Mouse (Mus musculus): ENCODE data around the gene Fam3a. TPM values are rescaled to one million over a fixed set of nuclear protein-coding genes. Genes with fewer than 3 reads are reported as not detected.

Fam3a gene
- total and polyA plus RNA-seq, 3 experiments = 7.2 to 22.3 (median 12.5) TPM

DNA sequence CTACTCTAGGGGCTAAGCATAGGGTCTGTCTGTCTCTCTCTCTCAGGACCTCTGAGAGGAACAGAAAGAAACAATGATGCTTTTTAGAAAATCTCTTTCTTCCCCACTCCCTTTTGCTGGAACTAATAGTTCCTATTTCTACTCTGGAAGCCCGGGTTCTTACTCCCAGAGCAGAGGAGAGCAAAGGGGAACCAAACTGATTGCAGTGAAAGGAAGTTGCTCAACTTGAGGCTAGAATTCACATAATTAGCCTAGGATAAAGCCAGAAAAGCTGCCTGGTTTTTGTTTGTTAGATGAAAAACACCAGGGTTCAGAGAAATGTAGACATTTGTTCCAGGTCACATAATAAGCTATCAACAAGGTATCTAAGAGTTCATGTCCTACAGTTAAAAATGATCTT, 33.2 kb upstream of the Fam3a start:
- DNase-seq (ENCODE audit: low spot score) (no peak), ATAC-seq (ENCODE audit: extremely low read depth, insufficient number of reproducible peaks, low FRiP score, poor library complexity, severe bottlenecking) (no peak)
- peaks cover 48% of the 10 kb centered on the region for H3K4me1 ChIP-seq (ENCODE audit: insufficient read depth, low read depth, low read length)
- H3K36me3 ChIP-seq (replicated peaks) = peaks cover 46% of the 10 kb centered on the region
- no peaks in the 10 kb centered on the region for H3K27me3 ChIP-seq (ENCODE audit: insufficient read depth, low read length)
- H3K9me3 ChIP-seq (replicated peaks) = no peaks in the 10 kb centered on the region
- H3K4me3 ChIP-seq (ENCODE audit: low read depth, low read length) = no peak overlapping the region
- TF ChIP-seq POLR2AphosphoS5 (IDR thresholded peaks at IDR 0.05; ENCODE audit: insufficient replicate concordance, low read depth, low read length) (no peak), GATA1 (IDR thresholded peaks at IDR 0.05; ENCODE audit: borderline replicate concordance, low read length) (no peak), GATA2 (IDR thresholded peaks at IDR 0.05; ENCODE audit: borderline replicate concordance, low read depth, low read length) (no peak), CTCF (IDR thresholded peaks at IDR 0.05; ENCODE audit: low read depth, low read length) (no peak), TAL1 (conservative IDR thresholded peaks at IDR 0.05; ENCODE audit: low read depth, low read length) (no peak)

DNA sequence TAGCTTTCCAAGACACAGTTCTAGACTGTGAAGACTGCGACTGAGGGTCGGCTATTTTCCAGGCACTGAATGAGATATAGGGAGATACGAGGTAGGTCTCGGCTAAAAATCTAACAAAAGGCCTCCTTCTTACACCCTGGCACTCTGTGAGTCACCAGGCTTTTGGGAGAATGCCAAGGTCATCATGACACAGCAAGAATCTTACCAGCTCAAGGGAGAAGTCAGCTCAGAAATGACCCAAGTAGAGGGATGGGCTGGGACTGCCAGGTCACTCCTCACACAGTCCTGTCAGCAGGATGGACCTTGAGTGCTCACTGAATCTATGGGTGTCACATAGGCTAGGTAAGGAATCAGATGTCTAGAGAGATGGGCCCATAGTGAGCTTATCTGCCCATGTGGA, 32.1 kb upstream of the Fam3a start:
- DNase-seq (ENCODE audit: low spot score) (no peak), ATAC-seq (ENCODE audit: extremely low read depth, insufficient number of reproducible peaks, low FRiP score, poor library complexity, severe bottlenecking) (peak; percentile 25)
- Histone ChIP-seq H3K27me3 (ENCODE audit: insufficient read depth, low read length) (no peaks in the 10 kb centered on the region), H3K9me3 (replicated peaks) (no peaks in the 10 kb centered on the region), H3K36me3 (replicated peaks) (peaks cover 42% of the 10 kb centered on the region), H3K4me1 (ENCODE audit: insufficient read depth, low read depth, low read length) (peaks cover 42% of the 10 kb centered on the region), H3K4me3 (ENCODE audit: low read depth, low read length) (no peak overlapping the region; the same call in 1 of the 2 replicates)
- no peak for TF ChIP-seq TAL1 (conservative IDR thresholded peaks at IDR 0.05; ENCODE audit: low read depth, low read length)
- TF ChIP-seq GATA2 (IDR thresholded peaks at IDR 0.05; ENCODE audit: borderline replicate concordance, low read depth, low read length) = no peak
- TF ChIP-seq GATA1 (IDR thresholded peaks at IDR 0.05; ENCODE audit: borderline replicate concordance, low read length) = no peak
- TF ChIP-seq POLR2AphosphoS5 (IDR thresholded peaks at IDR 0.05; ENCODE audit: insufficient replicate concordance, low read depth, low read length) = no peak
- no peak for TF ChIP-seq CTCF (IDR thresholded peaks at IDR 0.05; ENCODE audit: low read depth, low read length)

DNA sequence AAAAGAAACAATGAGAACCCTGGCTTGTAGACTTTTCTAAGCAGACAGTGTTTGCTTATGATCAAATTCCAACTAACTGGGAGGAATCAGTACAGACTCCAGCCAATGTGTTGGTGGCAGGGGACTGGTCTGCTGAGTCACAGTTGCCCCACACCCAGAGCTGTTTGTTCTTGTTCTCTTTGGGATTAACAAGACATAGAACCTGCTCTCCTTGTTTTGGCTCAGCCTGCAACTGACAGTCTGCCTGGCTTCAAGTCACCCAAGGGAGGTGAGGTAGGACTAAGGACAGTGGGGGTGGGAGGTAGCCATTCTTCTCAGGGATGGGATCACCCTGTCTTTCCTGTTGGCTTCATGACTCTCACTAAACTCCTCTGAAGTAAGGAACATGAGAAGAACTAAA, 31.4 kb upstream of the Fam3a start:
- H3K36me3 ChIP-seq (replicated peaks) = peaks cover 42% of the 10 kb centered on the region
- no peak for DNase-seq (ENCODE audit: low spot score)
- no peak for ATAC-seq (ENCODE audit: extremely low read depth, insufficient number of reproducible peaks, low FRiP score, poor library complexity, severe bottlenecking)
- H3K27me3 ChIP-seq (ENCODE audit: insufficient read depth, low read length) = no peaks in the 10 kb centered on the region
- no peaks in the 10 kb centered on the region for H3K9me3 ChIP-seq (replicated peaks)
- H3K4me1 ChIP-seq (ENCODE audit: insufficient read depth, low read depth, low read length) = peaks cover 42% of the 10 kb centered on the region
- TF ChIP-seq CTCF (IDR thresholded peaks at IDR 0.05; ENCODE audit: low read depth, low read length) (no peak), GATA2 (IDR thresholded peaks at IDR 0.05; ENCODE audit: borderline replicate concordance, low read depth, low read length) (no peak), GATA1 (IDR thresholded peaks at IDR 0.05; ENCODE audit: borderline replicate concordance, low read length) (no peak), TAL1 (conservative IDR thresholded peaks at IDR 0.05; ENCODE audit: low read depth, low read length) (no peak), POLR2AphosphoS5 (IDR thresholded peaks at IDR 0.05; ENCODE audit: insufficient replicate concordance, low read depth, low read length) (no peak)
- no peak overlapping the region for H3K4me3 ChIP-seq (ENCODE audit: low read depth, low read length)

DNA sequence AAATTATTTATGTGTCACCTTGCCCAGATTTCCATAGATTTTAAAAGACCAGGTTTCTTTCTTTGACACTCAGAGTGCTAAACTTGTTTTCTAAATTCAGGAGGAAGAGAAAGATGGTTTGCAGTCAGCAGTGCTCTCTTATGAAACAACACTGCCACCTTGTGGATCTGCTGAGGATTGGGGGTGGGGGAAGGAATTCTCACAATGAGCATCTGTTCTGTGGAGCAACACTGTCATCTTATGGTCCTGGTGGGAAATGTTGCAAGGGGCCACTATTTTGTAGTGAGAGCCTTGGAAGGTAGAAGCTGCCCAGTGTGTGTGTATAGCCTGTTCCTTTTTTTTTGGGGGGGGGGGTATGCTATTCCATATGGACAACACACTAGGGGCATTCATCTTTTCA, 20.3 kb upstream of the Fam3a start:
- TF ChIP-seq GATA2 (IDR thresholded peaks at IDR 0.05; ENCODE audit: borderline replicate concordance, low read depth, low read length) = no peak
- TF ChIP-seq GATA1 (IDR thresholded peaks at IDR 0.05; ENCODE audit: borderline replicate concordance, low read length) = no peak
- peak; percentile 70 for TF ChIP-seq CTCF (IDR thresholded peaks at IDR 0.05; ENCODE audit: low read depth, low read length)
- no peak for TF ChIP-seq POLR2AphosphoS5 (IDR thresholded peaks at IDR 0.05; ENCODE audit: insufficient replicate concordance, low read depth, low read length)
- no peak for TF ChIP-seq TAL1 (conservative IDR thresholded peaks at IDR 0.05; ENCODE audit: low read depth, low read length)
- Histone ChIP-seq H3K4me1 (ENCODE audit: insufficient read depth, low read depth, low read length) (no peaks in the 10 kb centered on the region), H3K9me3 (replicated peaks) (no peaks in the 10 kb centered on the region), H3K27me3 (ENCODE audit: insufficient read depth, low read length) (no peaks in the 10 kb centered on the region), H3K36me3 (replicated peaks) (peaks cover 74% of the 10 kb centered on the region), H3K4me3 (ENCODE audit: low read depth, low read length) (no peak overlapping the region)
- DNase-seq (ENCODE audit: low spot score) (no peak), ATAC-seq (ENCODE audit: extremely low read depth, insufficient number of reproducible peaks, low FRiP score, poor library complexity, severe bottlenecking) (no peak; the same call in 1 of the 2 replicates)

DNA sequence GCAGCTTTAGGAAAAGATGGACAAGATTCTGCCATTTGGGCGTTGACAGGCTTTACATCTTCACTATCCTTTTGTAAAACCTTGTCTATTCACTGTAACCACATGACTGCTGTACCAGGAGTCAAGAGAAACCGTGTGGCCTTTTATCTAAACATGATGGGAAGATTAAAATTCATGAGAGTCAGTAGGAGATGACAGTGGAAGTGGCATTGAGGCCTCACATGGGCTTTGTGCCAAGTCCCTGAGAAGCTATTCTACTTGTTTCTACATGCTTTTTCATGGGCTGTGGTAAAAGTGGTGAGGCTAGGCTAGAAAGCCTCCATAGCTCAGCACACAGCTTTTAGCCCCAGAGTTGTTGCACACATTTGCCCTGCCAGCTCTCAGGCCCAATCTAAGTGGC, 15.3 kb upstream of the Fam3a start:
- H3K4me1 ChIP-seq (ENCODE audit: insufficient read depth, low read depth, low read length) = no peaks in the 10 kb centered on the region
- no peak for ATAC-seq (ENCODE audit: extremely low read depth, insufficient number of reproducible peaks, low FRiP score, poor library complexity, severe bottlenecking)
- no peak for TF ChIP-seq TAL1 (conservative IDR thresholded peaks at IDR 0.05; ENCODE audit: low read depth, low read length)
- TF ChIP-seq GATA1 (IDR thresholded peaks at IDR 0.05; ENCODE audit: borderline replicate concordance, low read length) = no peak
- TF ChIP-seq GATA2 (IDR thresholded peaks at IDR 0.05; ENCODE audit: borderline replicate concordance, low read depth, low read length) = no peak
- TF ChIP-seq CTCF (IDR thresholded peaks at IDR 0.05; ENCODE audit: low read depth, low read length) = no peak
- TF ChIP-seq POLR2AphosphoS5 (IDR thresholded peaks at IDR 0.05; ENCODE audit: insufficient replicate concordance, low read depth, low read length) = no peak
- DNase-seq (ENCODE audit: low spot score) = no peak
- peaks cover 53% of the 10 kb centered on the region for H3K36me3 ChIP-seq (replicated peaks)
- no peaks in the 10 kb centered on the region for H3K27me3 ChIP-seq (ENCODE audit: insufficient read depth, low read length)
- H3K9me3 ChIP-seq (replicated peaks) = no peaks in the 10 kb centered on the region
- H3K4me3 ChIP-seq (ENCODE audit: low read depth, low read length) = no peak overlapping the region

DNA sequence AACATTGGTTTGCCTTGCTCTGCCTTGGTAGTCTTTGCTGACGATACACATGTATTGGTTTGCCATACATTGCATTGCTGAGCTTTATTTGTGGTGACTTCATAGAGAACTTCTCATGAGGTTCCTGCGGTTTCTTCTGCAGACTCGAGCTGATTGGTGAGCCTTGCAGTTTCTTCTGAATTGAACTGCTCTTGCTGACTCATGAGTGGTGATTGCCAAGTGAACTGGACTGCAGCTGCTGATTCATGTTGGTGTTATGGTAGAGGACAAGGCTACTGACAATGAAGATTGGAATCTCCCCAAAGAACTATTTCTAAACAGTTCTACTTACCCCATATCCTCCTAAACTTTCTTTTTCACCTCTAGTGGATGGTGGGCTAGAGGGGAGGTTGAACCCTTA, 7.1 kb upstream of the Fam3a start:
- no peaks in the 10 kb centered on the region for H3K27me3 ChIP-seq (ENCODE audit: insufficient read depth, low read length)
- DNase-seq (ENCODE audit: low spot score) = no peak
- TF ChIP-seq POLR2AphosphoS5 (IDR thresholded peaks at IDR 0.05; ENCODE audit: insufficient replicate concordance, low read depth, low read length) = no peak
- TF ChIP-seq TAL1 (conservative IDR thresholded peaks at IDR 0.05; ENCODE audit: low read depth, low read length) = no peak
- TF ChIP-seq GATA2 (IDR thresholded peaks at IDR 0.05; ENCODE audit: borderline replicate concordance, low read depth, low read length) = no peak
- TF ChIP-seq GATA1 (IDR thresholded peaks at IDR 0.05; ENCODE audit: borderline replicate concordance, low read length) = no peak
- TF ChIP-seq CTCF (IDR thresholded peaks at IDR 0.05; ENCODE audit: low read depth, low read length) = no peak
- no peak overlapping the region for H3K4me3 ChIP-seq (ENCODE audit: low read depth, low read length)
- H3K4me1 ChIP-seq (ENCODE audit: insufficient read depth, low read depth, low read length) = no peaks in the 10 kb centered on the region
- H3K9me3 ChIP-seq (replicated peaks) = no peaks in the 10 kb centered on the region
- no peak for ATAC-seq (ENCODE audit: extremely low read depth, insufficient number of reproducible peaks, low FRiP score, poor library complexity, severe bottlenecking)
- no peaks in the 10 kb centered on the region for H3K36me3 ChIP-seq (replicated peaks)

All from G1E (cell line).